Mouse (Mus musculus): Measurements from ENCODE around the gene Tsc22d3.
"Not testable (repeated sequence)": the region's sequence is repeated elsewhere in the genome, so short reads cannot be mapped to it uniquely, and the experiment has no call there.

Tsc22d3 gene

DNA sequence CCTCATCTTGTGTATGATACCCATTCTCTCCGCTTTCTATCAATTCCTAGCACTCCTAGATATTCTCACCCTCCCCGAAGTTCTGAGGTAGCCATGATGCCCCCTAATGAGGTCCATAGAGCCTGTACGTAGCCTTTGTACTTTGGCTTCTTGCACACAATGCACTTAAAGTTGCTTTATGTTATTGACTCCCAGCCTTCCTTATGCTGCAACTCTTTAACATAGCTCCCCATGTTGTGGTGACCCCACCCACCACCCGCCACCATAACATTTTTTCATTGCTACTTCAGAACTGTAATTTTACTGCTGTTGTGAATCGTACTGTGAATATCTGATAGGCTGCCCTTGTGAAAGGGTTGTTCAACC is 74.2 kb downstream of the Tsc22d3 start:
- no peak for DNase-seq

DNA sequence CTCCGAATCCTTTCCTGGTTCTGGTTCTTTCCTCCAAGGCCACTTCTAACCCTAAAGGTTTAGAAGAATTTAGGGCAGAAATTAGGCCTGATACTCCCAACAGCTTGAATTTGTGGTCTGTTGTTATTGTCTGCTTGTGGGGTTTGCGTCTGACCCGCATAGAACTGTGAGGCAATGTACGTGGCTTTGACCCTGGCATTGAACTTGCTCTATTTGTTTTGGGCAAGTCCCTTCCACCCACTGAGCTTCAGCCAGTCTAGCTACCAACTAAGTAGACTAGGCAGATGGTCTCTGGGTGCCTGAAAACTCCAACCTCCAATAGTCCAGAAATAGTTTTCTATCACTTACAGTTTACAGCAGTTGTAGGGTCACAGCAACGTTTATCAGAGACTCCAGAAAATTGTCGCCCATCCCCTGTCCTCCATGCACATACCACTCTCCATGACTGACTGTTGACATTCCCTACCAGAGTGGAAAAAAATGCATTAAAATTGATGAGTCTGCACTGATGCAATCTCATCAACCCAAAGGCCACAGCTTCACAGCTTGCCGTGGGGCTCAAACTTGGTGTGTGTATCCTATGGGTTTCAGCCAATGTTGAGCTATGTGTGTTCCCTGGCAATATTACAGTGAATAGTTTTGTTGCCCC is 74.7 kb downstream of the Tsc22d3 start:
- no peak for DNase-seq

DNA sequence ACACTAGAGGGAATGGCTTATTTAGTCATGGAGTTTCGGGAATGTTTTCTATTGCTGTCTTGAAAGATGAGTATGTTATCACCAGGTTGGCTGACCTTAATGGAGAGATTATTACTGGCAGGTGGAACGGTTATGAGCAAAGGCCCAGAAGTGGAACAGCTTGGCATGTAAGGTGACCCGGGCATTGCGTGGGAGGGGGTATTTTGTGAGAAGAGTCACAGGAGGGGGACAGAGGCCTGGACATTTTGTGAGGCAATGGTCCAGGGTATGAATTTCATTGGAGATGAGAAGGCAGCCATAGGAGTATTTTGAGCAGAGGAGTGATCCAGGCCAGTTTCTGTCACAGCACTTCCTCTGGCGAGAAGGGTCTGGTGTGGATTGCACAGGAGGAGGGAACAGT is 76.2 kb downstream of the Tsc22d3 start:
- no peak for DNase-seq

DNA sequence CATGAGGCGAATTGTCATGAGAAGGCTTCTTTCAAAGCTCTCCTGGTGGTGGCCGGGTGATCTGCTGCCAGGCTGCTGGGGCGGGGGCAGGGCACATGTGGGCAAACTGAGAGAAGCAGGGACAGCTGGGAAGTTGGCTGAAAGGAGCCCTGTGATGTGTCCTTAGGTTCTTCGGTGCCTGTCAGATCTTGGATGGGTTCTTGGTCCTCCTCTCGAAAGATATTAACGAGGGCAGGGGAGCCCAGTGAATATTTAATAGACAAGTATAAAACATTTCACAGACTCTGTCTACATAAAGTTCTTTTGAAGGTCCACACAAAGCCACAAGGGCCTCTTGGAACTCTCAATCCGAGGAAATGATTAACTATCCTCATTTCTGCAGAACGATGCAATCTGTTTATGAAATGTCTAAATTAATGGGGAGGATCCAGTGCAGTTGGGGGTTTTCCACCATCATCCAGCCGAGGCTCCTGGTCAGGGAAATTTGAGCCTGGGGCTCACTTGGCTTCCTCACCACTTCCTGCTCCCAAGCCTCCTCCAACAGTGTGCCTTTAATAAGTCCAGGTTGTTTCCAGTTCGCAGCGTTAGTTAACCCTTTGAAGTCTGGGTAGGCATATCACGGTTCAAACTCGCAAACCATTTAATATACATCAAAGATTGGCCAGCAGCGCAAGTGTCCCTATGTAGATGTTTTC is 78.2 kb downstream of the Tsc22d3 start:
- no peak for DNase-seq

DNA sequence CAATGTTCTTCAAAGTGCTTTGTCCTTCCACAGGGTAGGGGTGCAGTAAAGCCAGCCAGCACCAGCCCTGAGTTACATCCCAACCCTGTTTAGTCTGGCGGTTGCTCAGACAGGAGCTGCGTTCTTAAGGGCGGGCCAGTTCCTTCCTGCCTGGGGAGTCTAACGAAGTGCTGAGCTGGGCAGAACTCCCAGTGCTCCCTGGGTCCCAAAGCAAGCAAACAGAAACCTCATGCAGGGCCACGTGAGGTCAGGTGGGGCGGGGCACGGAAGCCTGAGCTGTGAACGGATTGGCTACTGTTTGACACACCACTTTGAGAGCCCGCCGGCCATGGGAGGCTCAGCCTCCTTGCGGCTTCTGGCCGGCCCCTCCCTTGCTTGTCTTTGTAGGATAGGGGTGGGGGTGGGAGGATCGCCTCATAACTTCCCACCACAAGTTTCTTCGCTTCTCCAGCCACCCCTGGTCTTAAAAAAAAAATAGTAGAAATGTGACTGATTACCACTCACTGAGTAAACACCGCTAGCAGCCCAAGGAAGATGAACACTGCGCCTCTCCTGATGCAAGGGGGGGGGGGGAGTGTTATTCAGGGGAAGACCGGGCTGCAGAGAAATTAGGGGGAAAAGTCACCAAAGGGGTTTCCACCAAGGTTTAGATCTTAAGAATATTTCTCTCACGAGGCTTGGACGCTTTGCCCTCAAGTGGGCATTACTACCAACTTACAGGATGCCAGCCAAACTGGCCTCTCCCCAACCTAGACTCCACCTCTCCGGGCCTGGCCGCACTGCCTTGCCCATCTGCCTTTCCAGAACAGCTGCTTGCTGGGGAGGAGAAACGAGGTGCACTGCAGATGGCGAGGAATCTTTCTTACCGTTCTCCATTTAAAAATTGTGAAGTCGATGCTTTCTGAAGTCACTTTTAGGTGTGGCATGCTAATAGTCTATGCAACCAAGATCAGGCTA is 80.0 kb downstream of the Tsc22d3 start:
- peak; percentile 92 for DNase-seq

DNA sequence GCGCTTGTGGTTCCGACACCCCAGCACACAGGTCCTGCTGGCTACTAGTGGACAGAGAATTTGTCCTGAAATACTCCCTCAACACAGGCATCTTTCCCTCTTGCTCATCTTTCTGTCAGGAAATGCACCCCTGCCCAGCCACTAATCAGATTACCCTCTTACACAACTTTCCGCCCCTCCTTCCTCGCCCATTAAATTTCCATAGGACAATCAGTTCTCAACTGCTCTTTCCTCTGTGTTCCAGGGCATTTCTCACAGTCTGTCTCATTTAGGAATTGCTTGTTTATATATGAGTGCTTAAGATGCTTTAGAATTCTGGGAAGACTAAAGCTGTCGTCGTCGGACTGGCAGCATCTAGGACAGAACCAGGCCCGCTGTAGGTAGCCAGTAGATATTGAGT is 82.1 kb downstream of the Tsc22d3 start:
- DNase-seq, result no peak

DNA sequence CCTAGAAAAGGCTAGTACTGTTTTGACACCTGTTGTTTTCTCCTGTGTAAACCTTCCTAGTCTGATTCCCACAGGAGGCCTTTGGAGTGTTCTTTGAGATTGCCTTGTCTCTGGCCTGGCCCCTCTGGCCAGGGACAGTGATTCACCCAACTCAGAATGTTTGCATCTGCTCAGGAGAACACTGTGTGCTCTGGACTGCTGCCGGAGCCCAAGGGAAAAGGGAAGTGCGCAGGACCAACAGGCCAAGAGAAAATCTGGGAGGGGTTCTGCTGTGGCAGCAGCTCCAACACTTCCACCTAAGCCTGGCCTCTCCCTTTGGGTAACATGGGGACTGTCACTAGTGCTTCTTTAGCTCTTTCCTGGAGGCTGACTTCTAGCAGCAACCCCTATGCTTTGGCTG is 87.1 kb downstream of the Tsc22d3 start:
- DNase-seq, result no peak

DNA sequence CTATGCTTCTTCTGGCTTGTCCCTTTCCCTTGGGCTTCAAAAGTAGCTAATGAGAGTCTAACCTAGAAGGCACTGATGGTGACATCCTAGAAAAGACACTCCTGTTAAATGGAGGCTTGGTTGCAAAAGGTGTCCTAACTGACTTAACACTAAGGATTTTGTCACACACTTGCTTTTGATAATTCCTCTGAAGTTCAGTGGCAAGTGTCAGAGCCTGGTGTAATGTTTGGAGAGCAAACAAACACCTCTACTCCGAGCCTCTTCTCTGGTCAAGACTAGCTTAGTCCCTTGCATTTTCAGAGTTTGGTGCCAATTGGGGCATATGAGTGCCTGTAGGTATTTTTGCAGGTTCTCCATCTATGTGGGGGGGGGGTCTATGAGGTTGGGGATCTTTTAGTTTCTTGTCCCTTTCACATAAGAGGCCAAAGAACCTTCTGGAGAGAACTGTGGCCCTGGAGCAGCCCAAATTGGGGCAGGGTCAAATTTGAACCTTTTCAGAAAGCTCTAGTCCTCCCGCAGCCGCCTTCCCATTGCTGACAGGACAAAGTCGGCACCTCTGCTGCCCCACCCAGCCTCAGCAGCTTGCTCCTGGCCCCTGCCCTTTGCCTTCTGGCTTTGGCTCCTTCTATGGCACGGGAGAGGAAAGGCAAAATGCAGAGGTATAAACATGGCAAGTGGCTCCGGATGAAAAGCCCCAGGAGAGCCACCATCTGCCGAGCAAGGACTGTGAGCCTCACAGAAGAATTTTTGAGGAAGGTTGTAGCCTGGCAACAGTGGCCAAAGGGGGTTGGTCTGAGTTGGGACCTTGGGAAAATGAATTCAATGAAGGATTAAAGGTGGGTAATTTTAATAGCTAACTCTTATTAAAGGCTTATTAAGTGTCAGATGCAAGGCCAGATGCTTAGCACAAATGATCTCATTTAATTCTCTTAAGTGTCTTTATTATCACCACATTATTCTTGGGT is 88.5 kb downstream of the Tsc22d3 start:
- DNase-seq, result no peak

DNA sequence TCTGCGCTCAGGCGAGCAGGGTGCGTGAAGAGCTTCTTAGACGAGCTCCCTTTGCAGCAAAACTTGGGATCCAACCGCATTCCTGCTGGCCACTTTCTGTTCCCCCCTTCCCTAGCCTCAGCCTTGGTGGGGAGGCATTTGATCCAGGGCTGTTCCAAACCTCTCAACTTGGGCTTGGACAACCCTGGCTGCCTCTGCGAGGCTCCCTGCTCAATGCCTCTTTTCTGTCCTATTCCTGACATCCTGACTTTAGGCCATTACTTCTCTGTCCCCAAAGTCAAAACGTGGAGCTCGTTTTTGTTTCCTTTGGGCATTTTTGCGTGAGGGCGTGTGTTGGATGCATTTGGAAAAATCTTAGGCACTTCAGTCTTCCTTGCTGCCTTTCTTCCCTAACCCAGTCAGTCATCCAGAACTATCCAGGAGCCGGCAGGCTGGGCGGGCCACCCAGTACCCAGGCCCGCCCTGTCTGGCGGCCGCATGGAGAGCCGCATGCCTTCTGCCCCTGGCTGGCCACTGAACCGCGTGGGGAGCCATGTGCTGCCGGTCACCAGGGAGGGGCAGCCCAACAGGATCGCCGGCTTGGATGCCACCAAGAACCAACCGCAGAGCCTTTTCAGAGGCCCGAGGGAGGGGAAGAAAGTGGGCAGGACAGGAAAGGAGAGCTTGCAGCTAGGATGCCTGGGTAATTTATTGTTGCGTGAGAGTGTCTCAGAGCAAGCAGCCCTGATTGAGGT is 89.6 kb downstream of the Tsc22d3 start:
- DNase-seq, result peak; percentile 67

DNA sequence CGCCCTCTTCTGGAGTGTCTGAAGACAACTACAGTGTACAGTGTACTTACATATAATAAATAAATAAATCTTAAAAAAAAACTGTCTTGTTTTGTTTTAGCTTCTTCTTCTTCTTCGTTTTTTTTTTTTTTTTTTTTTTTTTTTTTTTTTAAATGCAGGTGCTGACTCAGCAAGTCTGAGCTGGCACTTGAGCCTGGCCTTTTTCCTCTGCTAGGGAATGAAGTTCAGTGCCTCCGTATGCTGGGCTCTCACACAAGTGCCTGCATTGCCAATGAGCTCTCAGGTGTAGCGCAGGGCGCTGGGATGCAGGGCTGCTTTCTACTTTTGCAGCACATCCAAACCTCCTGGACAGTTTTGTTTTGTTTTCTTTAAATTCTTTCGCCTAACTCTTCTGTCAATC is 90.6 kb downstream of the Tsc22d3 start:
- no peak for DNase-seq

DNA sequence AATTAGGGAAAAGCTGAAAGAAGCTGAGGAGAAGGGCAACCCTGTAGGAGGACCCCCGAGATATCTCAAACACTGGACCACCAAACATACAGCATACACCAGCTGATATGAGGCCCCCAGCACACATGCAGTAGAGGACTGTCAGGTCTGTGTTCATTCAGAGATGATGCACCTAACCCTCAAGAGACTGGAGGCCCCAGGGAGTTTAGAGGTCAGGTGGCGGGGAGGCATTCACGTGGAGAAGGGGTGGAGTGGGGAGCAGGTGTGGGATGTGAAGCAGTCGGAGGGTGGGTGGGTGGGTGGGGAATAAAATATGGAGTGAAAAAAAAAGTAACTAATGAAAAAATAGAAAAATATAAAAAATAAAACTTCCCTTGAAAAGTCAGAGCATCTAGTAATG is 91.7 kb downstream of the Tsc22d3 start:
- DNase-seq, result not testable (repeated sequence)

DNA sequence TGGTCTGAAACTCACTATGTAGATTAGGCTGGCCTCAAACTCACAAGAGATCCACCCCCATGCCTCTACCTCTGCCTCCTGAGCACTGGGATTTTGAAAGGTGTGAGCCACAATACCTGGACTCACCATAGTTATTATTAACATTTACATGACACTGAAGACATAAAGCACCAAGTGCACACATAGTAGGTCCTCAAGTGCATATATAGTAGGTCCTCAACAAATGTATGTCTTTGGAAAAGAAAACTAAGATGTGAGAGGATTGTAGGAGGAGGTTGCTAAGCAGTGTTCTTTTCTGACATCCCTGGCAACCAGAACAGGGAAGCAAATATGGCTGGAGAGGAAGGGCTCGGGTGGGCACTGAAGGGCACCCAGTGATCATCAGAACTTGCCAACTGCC is 93.1 kb downstream of the Tsc22d3 start:
- no peak for DNase-seq

DNA sequence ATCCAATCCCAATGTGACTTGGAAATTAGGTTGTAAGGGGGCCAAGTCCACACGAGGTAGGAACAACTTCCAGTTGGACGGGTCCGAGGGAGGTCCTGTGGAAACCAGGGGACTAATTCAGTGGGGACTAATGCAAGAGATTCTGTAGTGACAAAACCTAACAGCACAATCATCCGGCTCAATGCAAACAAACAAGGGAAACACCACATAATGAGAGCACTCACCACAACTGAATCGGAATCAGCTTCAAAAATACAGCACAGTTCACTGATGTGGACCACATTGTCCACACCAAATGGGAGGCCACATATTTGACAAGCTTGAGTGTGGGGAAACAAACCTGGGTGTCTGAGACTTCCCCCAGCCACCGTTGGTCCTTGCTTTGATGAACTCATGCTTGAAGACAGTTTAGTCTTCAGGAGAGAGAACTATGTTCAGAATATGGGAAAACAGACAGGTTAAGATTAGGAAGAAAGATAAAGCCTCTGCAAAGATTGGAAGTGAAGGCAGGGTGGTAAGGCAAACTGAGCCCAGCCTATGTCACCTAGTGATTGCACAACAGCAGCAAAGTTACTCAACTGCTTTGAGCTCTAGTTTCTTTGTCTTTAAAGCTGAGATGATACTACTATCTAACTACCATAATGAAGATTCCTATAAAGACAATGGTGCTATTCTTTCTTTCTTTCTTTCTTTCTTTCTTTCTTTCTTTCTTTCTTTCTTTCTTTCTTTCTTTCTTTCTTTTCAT is 93.9 kb downstream of the Tsc22d3 start:
- no peak for DNase-seq

DNA sequence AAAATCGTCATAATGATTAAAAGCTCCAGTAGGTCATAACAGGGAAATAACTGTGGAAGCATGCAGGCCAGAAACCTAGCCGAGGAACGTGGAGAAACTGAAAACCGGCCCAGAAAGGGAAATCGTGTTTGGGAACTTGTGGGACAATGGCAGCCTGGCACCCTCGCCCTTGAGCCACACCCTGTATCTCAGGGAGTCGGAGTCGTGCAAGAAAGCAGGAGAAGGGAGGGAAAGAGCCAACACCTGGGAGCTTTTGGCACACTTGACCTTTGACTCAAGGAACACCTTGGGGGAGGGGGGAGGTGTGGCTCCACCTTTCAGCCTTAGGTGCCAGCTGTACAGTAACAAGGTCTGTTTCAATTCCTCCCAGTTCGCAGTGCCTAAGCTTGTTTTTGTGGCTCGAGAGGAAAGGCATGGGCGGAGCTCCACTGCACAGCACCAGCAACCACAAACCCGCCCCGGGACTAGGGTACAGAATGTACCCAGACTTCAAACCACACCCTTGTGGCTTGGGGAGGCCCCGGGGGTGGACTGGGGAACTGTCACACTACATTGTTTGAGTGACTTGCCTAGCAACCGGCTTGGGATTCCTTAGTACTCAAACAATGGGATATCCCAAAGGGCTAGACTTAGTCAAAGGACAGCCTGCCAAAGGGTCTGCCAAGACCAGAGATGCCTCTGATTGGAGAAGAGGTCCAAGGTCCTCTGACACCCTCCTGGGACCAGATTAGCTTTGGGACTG is 94.8 kb downstream of the Tsc22d3 start:
- DNase-seq, result peak; percentile 29

DNA sequence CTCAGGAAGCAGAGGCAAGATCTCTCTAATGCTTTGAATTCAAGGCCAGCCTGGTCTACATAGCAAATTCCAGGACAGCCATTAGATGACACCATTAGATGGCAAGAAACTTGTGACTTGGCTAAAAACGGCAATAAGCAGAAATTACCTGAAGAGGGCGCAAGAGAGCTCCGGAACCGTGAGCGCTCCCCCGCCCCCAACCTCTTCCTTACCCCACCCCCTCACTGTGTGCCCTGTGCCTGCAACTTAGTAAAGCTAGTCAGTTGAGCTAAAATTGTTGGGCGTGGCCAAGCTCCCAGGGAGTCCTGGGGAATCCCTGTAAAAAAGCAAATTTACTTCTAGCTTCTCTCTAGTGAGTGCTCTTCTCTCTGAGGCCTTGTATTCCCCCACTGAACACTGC is 96.6 kb downstream of the Tsc22d3 start:
- DNase-seq, result peak; percentile 18

DNA sequence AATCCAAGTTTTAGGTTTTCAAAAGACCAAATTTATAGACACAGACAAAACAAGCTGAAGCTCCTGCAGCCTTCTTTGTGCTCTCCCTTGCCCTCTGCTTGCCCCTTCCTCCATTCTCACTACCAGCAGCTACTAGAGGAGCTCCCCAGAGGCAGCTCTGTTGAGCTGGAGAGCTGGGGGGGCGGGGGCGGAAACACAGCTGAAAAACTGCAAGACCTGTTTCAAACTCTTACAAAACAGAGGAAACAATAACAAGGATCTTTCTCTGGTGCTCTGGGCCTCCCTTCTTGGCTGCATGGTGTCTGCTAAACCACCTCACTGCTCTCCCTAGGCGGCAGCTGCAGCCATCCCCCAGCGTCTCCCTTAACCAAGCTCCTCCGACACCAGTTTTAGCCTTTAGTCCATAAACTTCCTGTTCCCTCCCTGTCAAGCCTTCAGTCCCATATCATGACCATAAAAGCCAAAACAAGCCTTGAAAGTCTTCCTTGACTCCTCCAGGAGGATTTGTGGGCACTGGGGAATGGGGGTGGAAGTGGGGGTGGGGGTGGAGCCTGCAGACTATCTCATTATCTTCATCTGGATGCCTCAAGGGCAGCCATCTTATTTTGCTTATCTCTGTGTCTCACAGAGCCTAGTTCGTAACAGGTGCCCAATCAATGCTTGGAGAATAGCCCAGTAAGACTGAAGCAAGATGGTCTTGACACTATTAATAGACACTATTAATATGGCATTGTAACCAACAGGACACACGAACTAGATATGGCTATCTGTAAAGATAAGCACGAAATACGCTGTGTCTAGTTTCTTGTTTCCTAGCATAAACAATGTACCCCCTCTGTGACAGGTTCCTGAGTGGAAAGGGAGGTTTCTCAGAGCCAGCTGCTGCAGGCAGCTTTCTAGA is 98.8 kb downstream of the Tsc22d3 start:
- no peak for DNase-seq

DNA sequence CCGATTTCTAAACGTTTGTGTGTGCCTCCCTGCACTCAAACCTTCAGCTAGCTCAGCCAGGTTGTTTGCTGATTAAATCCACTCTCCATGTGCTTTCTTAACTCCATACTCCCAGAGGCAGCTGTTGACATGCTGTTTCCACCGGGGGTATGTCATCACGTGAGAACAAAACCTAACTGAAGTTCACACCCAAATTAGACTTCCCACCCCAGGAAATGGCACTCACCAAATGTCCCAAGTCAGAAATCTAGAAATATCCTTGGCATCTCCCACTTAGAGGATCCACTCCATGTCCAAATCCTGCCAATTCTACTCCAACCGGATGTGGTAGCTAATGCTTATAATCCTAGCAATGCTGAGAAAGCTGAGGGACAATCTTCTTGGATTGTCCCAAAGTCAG is 100.2 kb downstream of the Tsc22d3 start:
- no peak for DNase-seq

DNA sequence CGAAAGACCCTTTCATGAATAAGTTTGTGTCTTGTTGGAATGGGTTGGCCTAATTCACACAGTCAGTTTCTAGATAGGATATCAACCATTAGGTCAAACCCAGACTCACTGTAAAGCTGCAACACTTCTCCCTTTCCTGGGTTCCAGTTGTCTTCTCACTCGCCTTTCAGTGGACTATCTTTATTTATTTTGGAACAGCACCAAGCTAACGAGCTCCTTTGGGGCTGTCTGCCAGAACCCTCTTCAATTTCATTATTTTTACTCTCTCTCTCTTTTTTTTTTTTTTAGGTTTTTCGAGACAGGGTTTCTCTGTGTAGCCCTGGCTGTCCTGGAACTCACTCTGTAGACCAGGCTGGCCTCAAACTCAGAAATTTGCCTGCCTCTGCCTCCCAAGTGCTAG is 102.0 kb downstream of the Tsc22d3 start:
- DNase-seq, result not testable (repeated sequence)

DNA sequence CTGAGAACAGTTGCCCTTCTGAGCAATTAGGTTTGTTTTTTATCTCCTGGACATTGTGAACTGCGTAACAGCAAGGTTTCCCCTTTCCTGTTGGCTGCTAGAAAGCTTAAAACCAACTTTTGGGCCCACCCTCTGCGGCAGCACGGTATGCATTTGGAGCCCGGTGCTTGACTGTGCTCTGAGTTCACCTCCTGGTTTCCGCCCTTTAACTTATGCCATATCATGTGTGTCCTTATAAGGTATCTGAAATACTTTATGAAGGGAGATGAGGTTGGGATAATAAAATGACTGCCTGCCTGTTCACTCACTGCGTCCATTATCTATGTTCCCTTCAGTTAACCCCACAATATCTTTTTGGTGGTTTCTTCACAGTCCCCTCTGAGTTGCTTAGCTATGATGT is 106.3 kb downstream of the Tsc22d3 start:
- DNase-seq, result no peak
